Mouse (Mus musculus): Measurements from ENCODE around the gene Pfn1.

Pfn1 gene

DNA sequence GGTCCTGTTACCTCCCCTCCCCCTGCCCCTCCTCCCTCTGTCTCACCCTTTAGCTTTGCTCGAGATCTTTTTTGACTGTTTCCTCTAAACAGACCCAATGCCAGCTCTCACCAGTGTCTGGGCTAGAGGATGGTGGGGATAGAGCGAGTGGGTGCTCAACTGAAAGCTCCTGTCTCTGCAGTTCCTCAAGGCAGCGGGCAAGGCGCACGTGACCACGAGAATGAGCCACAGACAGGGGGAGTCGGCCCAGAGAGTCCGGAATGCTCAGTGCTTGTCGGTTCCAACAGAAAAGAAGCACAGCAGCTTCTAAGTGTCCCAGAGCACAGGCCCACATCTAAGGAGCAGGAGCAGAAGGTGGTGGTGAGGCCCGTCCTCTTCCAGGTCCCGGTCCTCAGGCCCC is 20.1 kb upstream of the Pfn1 start:
- in situ Hi-C loops (cut with MboI): loop anchor here (25.0 kb wide), 1 partner anchor 662 kb away; the partner anchor contains the start of genes Acadvl, Dlg4 and Dvl2

DNA sequence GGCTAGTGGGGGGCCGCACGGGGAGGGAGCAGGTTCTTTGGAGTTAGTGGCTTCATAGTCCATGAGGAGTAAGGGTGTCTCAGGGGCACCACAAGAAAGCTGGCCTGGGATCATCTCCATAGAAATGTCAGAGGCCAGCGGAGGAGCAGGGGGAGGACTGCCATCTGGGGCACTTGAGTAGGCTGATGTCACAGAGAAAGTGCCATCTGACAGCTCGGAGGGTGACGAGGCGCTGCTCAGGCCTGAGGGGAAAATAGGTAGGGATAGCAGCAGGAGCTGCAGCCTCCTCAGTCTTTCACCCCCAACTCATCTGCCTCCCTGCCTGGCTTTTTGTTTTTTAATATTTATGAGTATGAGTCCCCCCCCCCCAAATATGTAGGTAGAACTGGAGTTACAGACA is 19.6 kb upstream of the Pfn1 start:
- in situ Hi-C loops (cut with MboI): loop anchor here (25.0 kb wide), 1 partner anchor 662 kb away; the partner anchor contains the start of genes Acadvl, Dlg4 and Dvl2

DNA sequence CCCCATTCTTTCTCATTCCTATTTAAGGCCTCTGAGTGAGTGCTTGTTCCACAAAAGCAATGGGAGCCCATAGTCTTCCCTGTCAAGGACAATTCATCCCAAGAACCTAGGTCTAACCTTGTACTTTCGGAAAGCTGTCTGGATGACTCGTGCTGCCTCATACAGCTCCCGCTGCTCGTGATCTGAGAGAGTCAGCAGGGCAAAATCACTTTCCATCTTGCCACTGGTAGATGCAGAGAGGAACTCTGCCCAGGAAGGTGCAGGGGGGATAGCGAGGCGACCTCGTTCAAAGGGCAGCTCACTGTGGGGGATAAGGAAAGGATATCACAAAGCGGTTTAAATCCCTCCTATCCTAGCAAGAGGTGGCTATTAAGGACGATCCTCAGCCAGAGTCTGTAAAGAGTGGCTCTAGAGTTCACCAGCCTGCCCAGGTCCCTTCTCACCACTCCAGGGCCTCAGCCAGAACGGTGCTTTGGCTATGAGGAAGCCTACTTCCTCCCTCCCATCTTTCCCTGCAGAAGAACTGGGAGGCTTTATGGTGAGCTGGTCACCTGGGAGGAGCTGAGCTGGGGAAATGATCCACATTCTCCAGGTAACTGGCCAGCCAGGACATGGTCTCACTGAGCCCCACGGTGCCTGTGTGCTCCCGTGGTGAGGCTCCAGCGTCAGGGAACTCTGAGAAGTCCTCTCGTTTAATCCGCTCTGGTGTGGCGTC is 17.0 kb upstream of the Pfn1 start:
- in situ Hi-C loops (cut with MboI): loop anchor here (25.0 kb wide), 1 partner anchor 659 kb away; the partner anchor contains the start of genes Acadvl, Dlg4 and Dvl2

DNA sequence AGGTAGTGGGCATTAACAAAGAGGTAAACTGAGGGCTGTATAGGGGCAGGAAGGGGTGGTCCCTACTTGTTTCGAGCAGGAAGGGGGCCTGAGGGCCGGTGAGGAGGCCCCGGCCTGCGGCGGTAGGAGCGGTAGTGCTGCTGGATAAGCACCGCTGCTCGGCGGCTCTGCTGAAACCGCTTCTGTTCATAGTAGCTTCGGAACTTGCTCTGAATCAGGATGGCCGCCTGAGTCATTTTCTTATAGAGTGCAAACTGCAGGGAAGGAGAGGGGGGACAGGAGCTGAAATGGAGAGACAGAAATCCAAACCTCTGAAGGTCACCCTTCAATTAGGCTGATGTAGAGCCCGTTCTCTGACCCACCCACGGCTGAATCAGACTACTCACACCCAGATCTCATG is 16.0 kb upstream of the Pfn1 start:
- in situ Hi-C loops (cut with MboI): loop anchor here (25.0 kb wide), 1 partner anchor 658 kb away; the partner anchor contains the start of genes Acadvl, Dlg4 and Dvl2

DNA sequence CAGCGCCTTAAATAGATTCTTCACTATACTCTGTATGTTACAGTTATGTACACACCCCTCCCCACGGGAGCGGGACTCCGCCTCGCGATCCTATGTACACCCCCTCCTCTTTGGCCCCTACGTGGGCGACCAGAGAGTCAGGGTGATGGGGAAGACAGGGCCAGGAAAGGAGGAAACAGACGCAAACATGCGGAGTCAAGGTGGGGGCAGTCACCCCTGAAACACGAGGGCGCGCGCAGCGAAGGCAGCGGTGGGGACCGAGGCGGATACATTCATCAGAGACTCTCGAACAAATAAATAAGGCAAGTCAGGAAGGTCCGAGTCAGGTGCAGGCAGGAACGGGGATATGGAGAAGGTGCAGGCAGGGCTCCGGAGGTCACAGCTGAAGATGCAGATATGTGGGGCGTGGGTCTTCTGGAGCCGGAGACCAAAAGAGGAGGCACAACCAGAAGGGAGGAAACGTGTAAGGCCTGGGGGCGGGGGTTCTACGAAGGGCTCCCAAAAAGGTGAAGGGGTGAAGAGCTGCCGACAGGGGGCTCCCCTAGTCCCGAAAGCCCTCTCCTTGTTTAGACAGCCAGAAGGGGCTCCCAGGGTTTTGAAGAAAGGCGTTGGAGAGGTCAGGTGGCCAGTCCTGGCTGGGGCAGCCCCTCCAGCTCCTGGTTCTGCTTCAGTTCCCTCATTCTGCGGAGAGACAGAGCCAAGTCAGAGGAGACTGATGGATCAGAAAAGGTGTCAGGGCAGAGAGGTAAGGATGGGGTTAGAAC is 15.3 kb upstream of the Pfn1 start:
- in situ Hi-C loops (cut with MboI): loop anchor here (25.0 kb wide), 1 partner anchor 657 kb away; the partner anchor contains the start of genes Acadvl, Dlg4 and Dvl2

DNA sequence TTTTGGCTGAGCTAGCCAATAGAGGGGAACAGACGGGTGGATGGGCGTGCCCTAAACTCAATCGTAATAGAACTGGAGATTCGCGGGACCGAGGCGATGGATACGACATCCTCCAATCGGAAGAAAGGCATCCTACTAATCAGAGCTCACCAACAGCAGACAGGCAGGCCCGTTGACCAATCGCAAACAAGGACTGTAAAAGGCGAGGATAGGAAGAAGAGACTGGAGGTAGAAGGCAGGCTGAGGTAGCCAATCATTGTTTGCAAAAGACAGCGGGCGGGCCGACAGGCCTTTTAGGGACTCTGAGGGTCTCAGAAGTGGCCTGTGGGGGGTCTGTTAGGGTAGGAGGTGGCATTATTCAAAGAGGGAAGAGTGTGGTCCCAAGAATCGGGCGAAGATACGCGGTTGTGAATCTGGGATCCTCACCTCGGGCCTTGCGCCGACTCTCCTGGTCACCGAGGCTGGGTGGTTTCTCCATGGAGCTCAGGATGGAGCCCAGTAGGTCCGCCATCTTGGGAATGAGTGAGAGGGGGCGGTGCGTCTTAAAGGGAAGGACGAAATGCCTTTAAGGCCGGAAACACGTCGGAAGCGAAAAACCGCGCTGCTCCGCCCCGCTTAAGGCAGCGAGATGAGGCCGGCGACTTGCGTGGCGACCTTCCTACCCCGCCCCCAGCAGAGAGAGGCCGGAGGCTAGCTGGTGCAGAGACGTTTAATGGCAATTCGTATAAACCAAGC is 14.5 kb upstream of the Pfn1 start, which contains the start of gene Spag7:
Spag7 (minus strand) TSS at position 646 of the 735 bp plus-strand sequence.
- in situ Hi-C loops (cut with MboI): loop anchor here (25.0 kb wide), 1 partner anchor 657 kb away; the partner anchor contains the start of genes Acadvl, Dlg4 and Dvl2

DNA sequence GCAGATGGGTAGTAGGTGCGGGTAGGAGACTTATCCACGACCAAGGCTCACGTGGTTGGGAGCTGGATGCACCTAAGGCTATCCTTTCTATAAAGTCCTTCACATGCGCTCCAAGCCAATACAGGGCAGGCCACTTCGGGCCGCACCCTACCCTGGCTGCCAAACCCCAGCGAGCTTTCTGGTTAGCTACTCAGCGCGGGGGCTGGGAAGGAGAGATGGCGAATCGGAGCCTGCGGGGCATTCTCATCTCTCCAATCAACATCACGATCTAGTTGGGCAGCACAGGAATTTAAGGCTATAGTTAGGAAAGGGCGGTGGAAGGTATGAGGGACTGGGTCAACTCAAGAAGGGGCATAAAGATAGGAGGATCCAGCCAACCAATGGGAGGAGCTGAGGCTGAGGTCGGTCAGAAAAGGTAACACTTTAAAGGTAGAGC is 13.9 kb upstream of the Pfn1 start:
- in situ Hi-C loops (cut with MboI): loop anchor here (25.0 kb wide), 1 partner anchor 656 kb away; the partner anchor contains the start of genes Acadvl, Dlg4 and Dvl2

DNA sequence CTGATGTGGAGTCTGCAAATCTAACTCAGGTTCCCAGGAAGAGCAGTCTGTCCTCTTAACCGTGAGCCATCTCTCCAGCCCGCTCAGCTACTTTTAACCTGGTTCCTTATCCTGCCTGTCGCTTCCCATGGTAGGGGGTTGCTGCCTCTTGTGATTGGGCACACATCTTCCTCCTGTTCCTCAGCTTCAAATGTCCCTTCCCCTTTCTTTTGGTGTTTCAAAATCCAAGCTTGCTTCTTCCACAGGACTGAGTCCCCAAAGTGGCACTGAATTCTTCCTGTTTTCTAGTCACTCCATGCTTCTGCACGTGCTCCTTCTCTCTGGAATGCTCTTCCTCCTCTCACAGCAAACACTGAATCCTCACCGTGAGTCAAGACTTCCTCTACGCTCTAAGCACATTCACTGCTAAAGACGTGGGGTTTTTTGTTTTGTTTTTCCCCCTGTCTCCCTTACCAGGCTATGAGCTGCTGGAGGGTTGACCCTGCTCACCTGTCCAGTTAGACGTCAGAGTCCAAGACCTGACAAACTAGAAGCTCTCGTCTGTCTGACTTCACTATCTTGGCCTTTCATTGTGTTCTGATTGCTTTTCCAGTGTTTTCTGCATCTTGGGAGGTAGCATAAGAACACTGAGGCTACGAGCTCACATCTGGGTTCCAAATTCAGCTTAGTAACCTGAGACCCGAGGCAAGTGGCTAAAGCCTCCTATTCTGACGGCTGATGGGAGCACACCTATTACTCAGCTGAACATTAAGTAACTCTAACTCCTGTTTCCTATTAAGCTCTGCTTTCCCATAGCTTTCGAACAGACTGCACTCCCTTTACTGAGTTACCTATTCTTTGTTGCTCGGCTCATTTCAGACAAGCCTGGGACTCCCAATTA is 13.1 kb upstream of the Pfn1 start:
- in situ Hi-C loops (cut with MboI): loop anchor here (25.0 kb wide), 1 partner anchor 655 kb away; the partner anchor contains the start of genes Acadvl, Dlg4 and Dvl2

DNA sequence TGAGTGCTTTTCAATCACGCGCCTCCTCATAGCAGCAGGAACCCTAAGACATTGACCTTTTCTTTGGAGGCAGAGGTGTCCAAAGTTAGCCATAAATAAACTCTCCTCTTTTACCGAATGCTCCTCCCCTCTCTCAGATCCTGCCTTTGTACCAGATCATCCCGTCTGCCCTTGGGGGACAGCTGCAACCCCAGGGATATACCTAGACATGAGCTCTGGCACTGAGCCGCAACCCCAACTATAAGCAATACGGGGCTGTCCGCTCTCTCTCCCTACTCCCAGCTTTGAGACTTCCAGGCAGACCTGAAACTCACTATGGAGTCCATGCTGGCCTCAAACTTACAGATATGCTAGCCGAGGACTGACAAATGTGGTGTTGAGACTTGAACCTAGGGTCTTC is 12.2 kb upstream of the Pfn1 start:
- in situ Hi-C loops (cut with MboI): loop anchor here (25.0 kb wide), 1 partner anchor 654 kb away; the partner anchor contains the start of genes Acadvl, Dlg4 and Dvl2

DNA sequence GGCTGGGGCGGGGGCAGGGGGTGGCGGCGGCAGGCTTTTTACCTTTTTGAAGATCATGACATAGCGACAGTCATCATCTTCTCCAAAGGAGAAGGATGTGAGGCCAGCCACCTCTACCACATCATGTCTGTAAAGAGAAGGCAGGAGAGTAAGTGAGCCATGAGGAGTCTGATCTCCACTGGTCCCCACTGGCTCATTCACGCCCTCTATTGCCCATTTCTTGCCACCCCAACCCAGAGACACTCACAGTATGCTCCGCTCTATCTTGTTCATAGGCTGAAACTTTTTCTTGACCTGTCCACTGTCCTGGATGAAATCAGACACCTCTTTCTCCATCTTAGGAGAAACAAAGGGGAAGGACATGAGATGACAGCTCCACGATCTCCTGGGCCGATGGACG is 10.3 kb upstream of the Pfn1 start:
- in situ Hi-C loops (cut with MboI): loop anchor here (25.0 kb wide), 1 partner anchor 652 kb away; the partner anchor contains the start of genes Acadvl, Dlg4 and Dvl2

DNA sequence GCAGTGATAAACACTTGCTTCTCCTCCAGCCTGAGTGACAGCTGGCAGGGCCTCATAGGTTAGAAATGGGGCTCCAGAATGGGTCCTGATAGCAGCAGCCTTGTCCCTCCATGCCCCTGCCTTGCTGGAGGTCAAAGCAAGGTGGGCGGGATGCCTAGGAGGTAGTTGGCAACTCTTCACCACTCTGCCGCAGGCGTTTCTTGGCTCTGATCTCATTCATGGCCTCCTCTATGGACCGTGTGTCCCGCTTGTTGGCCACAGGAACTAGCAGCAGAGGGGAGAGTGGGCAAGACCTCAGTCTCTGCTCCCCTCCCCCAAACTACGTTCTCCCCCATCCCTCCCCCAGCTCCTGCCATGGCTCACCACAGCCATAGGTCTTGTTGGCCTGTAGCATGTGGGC is 9.5 kb upstream of the Pfn1 start:
- in situ Hi-C loops (cut with MboI): loop anchor here (25.0 kb wide), 1 partner anchor 652 kb away; the partner anchor contains the start of genes Acadvl, Dlg4 and Dvl2

DNA sequence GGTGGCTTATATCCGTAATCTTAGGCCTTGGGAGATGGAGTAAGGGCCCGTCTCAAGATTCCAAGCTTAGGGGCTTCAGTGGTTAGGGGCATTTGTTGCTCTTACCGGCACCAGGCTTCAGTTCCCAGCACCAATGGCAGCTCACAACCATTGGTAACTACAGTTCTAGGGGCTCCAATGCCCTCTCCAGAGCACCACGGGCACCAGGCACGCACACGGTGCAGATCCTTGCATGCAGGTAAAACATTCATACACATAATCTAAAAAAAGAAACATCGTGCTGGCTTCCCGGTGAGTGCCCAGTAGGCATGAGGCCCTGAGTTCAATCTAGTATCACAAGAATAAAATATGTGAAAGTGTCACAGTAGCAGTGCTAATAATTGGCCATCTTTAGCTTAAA is 8.7 kb upstream of the Pfn1 start:
- in situ Hi-C loops (cut with MboI): loop anchor here (25.0 kb wide), 1 partner anchor 651 kb away; the partner anchor contains the start of genes Acadvl, Dlg4 and Dvl2

DNA sequence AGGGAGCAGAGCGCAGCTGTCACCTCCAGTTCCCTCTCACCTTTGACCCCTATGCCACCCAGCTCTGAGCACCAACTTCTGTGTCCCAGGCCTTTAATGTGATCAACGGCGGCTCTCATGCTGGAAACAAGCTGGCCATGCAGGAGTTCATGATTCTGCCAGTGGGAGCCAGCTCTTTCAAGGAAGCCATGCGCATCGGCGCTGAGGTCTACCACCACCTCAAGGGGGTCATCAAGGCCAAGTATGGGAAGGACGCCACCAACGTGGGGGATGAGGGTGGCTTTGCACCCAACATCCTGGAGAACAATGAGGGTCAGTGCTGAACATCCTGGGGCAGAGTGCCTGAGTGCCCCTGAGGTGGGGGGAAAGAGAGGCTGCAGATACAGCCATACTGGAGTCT is 6.1 kb upstream of the Pfn1 start:
- in situ Hi-C loops (cut with MboI): loop anchor here (25.0 kb wide), 1 partner anchor 648 kb away; the partner anchor contains the start of genes Acadvl, Dlg4 and Dvl2

DNA sequence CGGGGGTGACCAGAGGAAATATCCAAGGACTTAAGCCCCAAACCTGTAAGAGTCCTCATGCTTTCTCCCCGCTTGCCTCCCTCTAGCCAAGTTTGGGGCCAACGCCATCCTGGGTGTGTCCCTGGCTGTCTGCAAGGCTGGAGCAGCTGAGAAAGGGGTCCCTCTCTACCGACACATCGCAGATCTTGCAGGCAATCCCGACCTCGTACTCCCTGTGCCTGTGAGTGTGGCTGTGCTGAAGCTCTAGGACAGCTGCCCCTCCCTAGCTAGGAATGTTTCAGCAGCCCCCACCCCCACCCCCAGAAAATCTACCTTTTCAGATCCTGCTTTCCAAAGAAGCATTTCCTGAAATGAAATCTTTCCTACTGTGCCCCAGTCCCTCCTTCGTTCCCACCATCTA is 4.5 kb upstream of the Pfn1 start:
- in situ Hi-C loops (cut with MboI): loop anchor here (25.0 kb wide), 1 partner anchor 647 kb away; the partner anchor contains the start of genes Acadvl, Dlg4 and Dvl2

DNA sequence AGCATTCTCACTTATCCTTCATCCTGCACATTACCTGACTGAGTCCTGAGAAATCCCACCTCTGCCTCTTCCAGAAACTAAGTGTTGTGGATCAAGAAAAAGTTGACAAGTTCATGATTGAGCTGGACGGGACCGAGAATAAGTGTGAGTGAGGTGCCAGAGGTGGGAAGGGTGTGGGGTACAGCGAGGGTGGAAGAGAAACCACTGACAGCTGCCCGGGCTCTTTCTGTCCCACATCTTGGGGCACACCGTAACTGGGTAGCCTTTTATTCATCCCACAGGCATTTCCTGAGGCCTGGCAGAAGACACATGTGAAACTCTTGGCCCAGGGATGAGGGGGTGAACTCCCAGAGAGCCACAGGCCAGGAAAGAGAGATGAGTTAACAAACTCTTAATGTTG is 4.1 kb upstream of the Pfn1 start:
- in situ Hi-C loops (cut with MboI): loop anchor here (25.0 kb wide), 1 partner anchor 646 kb away; the partner anchor contains the start of genes Acadvl, Dlg4 and Dvl2

DNA sequence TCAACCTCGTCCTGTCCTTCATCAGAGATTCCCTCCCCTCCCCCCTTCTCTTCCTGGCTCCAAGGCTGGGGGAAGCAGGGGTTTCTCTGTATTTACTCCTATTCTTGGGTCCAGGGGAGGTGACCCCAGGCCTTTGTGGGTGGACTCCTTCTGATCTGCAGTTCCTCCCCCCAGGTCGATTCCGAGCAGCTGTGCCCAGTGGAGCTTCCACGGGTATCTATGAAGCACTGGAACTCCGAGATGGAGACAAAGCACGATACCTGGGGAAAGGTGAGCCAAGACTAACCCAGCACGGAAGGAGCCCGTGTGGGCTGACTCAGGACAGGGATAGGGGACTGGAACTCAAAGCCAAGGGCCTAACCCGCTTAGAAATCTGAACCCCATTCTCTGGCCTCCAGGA is 3.5 kb upstream of the Pfn1 start:
- in situ Hi-C loops (cut with MboI): loop anchor here (25.0 kb wide), 1 partner anchor 646 kb away; the partner anchor contains the start of genes Acadvl, Dlg4 and Dvl2

DNA sequence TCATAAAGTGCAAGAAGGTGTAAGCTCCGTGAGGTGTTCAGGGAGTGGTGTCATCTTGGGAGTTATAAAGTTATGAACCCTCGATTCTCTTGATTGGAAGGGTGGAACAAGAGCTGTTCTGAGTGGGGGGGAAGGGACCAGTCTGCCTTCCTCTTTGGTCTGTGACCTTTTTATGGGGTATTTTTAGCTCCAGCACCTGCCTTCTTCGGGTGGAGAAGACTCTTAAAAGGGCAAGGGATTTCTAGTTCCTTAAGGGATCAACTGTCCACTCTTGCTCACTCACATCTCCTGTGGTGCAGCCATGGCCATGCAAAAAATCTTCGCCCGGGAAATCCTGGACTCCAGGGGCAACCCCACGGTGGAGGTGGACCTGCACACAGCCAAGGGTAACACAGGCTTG is 3.1 kb upstream of the Pfn1 start:
- in situ Hi-C loops (cut with MboI): loop anchor here (25.0 kb wide), 1 partner anchor 645 kb away; the partner anchor contains the start of genes Acadvl, Dlg4 and Dvl2

DNA sequence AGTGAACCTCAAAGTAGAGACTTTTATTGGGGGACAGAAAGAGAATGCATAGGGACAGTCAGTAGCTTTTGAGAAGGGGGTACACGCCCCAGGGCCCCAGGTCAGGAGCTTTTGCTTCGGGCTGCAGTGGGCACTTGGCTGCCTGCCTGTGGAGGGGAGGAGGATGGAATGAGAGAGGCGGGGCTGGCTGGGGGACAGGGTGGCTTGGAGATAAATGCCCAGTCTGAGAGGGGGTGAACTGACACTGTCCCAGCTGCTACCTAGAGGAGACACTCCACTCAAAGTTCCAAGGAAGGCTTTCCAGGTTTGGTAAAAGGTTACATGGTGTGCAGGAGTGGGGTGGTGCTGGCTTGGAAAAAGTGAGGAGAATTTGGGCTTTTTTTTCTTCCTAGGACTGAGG is 2.5 kb upstream of the Pfn1 start, which contains the start of gene Eno3:
Eno3 (plus strand) TSS at position 239 of the 400 bp plus-strand sequence.
- in situ Hi-C loops (cut with MboI): loop anchor here (25.0 kb wide), 1 partner anchor 645 kb away; the partner anchor contains the start of genes Acadvl, Dlg4 and Dvl2

DNA sequence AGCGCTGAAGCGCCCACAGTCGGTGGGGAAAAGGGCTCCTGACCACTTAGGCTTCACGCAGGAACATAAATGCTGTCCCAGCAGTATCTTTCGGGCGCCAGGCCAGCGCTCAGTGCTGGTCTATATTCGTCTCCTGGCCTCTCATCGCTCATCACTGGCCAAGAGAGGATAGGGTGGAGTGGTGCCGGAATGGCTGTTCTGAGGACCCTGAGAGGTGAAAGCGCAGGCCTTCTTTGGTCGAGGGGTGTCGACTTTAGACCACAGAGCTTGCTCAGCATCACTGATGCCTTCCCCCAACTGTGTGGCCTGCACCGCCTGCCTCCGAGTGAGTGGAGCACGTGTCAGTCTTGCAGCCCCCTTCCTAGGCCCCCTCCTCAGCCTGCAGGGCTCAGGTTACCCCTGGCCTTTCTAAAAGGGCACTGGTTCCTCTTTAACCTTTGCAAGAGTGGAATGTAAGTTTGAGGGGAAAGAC is 2.0 kb upstream of the Pfn1 start:
- in situ Hi-C loops (cut with MboI): loop anchor here (25.0 kb wide), 1 partner anchor 644 kb away; the partner anchor contains the start of genes Acadvl, Dlg4 and Dvl2
